Mouse (Mus musculus): ENCODE measurements around the gene Pth2r.

DNA sequence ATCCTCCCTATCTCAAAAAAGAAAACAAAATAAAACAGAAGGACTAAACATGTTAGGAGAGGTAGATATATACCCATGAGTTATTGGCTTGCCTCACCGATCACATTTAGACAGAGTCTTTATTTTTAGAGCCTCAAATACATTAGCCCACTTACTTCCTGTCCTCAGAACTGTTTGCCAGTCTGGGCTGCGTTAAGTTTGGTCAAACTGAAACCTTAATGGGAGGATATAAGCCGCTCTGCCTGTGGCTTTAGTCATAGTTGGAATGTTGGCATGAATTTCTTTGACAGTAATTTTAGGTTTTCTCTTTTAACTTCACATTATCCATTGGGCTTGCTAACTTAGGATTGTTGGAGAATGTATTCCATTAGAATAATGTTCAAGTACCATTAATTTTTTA lies 44.1 kb upstream of the Pth2r start:
- TF ChIP-seq POLR2A (IDR thresholded peaks at IDR 0.05; ENCODE audit: borderline replicate concordance, insufficient read depth, low read length) (no peak), CTCF (IDR thresholded peaks at IDR 0.05; ENCODE audit: borderline replicate concordance, insufficient read depth, low read depth, low read length) (no peak)
